Comparison of ENCODE assay signal across 10 mouse cellular contexts in the genomic region with DNA sequence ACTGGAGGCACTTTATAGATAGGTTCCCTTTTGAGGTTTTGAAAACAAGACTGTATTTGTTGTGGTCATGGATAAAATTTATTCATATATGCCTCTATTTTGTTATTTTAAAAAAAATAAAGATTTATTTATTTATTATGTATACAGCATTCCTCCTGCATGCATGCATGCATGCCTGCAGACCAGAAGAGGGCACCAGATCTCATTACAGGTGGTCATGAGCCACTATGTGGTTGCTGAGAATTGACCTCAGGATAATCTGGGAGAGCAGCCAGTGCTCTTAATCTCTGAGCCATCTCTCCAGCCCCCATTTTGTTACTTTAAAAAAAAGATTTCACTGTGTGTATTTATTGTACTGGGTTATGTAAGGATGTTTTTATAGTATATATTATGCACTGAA. TPM values are rescaled to one million over a fixed set of nuclear protein-coding genes. Genes with fewer than 3 reads are reported as not detected.
DNase-seq lines count a peak whose midpoint lies in the region; ATAC-seq and TF ChIP-seq lines count a peak whose summit lies in the region.
"Had no signal": no experiment of that assay in that cellular context is flagged by ENCODE, and none has a peak within 500 bp of the region (broad histone marks: within the 10 kb centered on the region; RNA-seq: fewer than 3 reads in every experiment).

No protein-coding gene starts in this region.

- no peak for DNase-seq in forebrain, postnatal 0 days
- DNase-seq in layer of hippocampus, adult 2 months (ENCODE audit: low spot score in 2 of 2): no peak
- no peak for DNase-seq in layer of hippocampus, postnatal 10 days (ENCODE audit: low spot score in 2 of 2)
- DNase-seq in 416B (ENCODE audit: low read depth) (peak; percentile 56), NIH3T3 (ENCODE audit: low read depth) (peak; percentile 13)
- DNase-seq in ovary, postnatal 36 days (ENCODE audit: low spot score): no peak
- DNase-seq in adrenal gland, adult 18-20 months (ENCODE audit: low spot score in 2 of 2): no peak

- no peak for ATAC-seq in forebrain, postnatal 0 days
- no peak for ATAC-seq in forebrain, embryonic 15.5 days (replicated peaks)

- no peak overlapping the region for H3K4me2 ChIP-seq in forebrain, postnatal 0 days (ENCODE audit: low read depth)
- no peak overlapping the region for H3K4me2 ChIP-seq in forebrain, embryonic 15.5 days (replicated peaks)
- H3K4me2 ChIP-seq: neural tube, embryonic 12.5 days had no signal

- no peak overlapping the region for H3K27ac ChIP-seq in forebrain, postnatal 0 days (ENCODE audit: low read depth, low read length)
- no peak overlapping the region for H3K27ac ChIP-seq in forebrain, embryonic 15.5 days (replicated peaks)
- H3K27ac ChIP-seq in layer of hippocampus, adult 2 months: no peak overlapping the region
- H3K27ac ChIP-seq: embryonic facial prominence, embryonic 10.5 days; neural tube, embryonic 12.5 days had no signal

- H3K4me3 ChIP-seq in forebrain, postnatal 0 days (ENCODE audit: low read depth, low read length): no peak overlapping the region
- H3K4me3 ChIP-seq in forebrain, embryonic 15.5 days: no peak overlapping the region
- H3K4me3 ChIP-seq in layer of hippocampus, adult 2 months: no peak overlapping the region
- H3K4me3 ChIP-seq: embryonic facial prominence, embryonic 10.5 days; neural tube, embryonic 12.5 days had no signal

- no peak overlapping the region for H3K9ac ChIP-seq in forebrain, postnatal 0 days
- no peak overlapping the region for H3K9ac ChIP-seq in forebrain, embryonic 15.5 days (replicated peaks)
- H3K9ac ChIP-seq: neural tube, embryonic 12.5 days had no signal

- TF ChIP-seq CTCF in forebrain, postnatal 0 days (IDR thresholded peaks at IDR 0.05; ENCODE audit: low read depth): peak; percentile 55
- TF ChIP-seq CTCF in layer of hippocampus, adult 2 months (conservative IDR thresholded peaks at IDR 0.05): peak; percentile 79

- no peaks in the 10 kb centered on the region for H3K9me3 ChIP-seq in forebrain, postnatal 0 days (ENCODE audit: low read length)
- no peaks in the 10 kb centered on the region for H3K9me3 ChIP-seq in forebrain, embryonic 15.5 days
- H3K9me3 ChIP-seq: embryonic facial prominence, embryonic 10.5 days had no signal

- no peaks in the 10 kb centered on the region for H3K4me1 ChIP-seq in forebrain, postnatal 0 days (ENCODE audit: insufficient read depth)
- H3K4me1 ChIP-seq in forebrain, embryonic 15.5 days: no peaks in the 10 kb centered on the region
- H3K4me1 ChIP-seq: embryonic facial prominence, embryonic 10.5 days; neural tube, embryonic 12.5 days had no signal

- H3K27me3 ChIP-seq in forebrain, postnatal 0 days (ENCODE audit: insufficient read depth, low read length): no peaks in the 10 kb centered on the region
- H3K27me3 ChIP-seq in forebrain, embryonic 15.5 days: no peaks in the 10 kb centered on the region
- H3K27me3 ChIP-seq: neural tube, embryonic 12.5 days had no signal

- no peaks in the 10 kb centered on the region for H3K36me3 ChIP-seq in forebrain, postnatal 0 days (ENCODE audit: insufficient read depth)
- no peaks in the 10 kb centered on the region for H3K36me3 ChIP-seq in forebrain, embryonic 15.5 days
- H3K36me3 ChIP-seq: embryonic facial prominence, embryonic 10.5 days; neural tube, embryonic 12.5 days had no signal

RNA-seq across cellular contexts. Expression of a gene that starts 25.5 kb away (rescaled TPM):
- total RNA-seq in forebrain, postnatal 0 days (2014; rRNA removed): 0.05 and 0.08 TPM in 2 replicates
- polyA plus RNA-seq in forebrain, postnatal 0 days (2015; fragmentation: Nextera tagmentation; extraction: Ambion mirVana): 0.06 and 0.08 TPM in 2 replicates
- 0.08 and 0.13 TPM in 2 replicates for polyA plus RNA-seq in forebrain, embryonic 15.5 days (2015; fragmentation: Nextera tagmentation; extraction: Ambion mirVana)
- total RNA-seq in layer of hippocampus, adult 2 months (2021): under 1 TPM in 1 of 2 experiments, not detected in 1; 0.05 TPM
- under 1 TPM in 1 of 2 experiments, not detected in 1; 0.11 TPM for total RNA-seq in layer of hippocampus, postnatal 10 days (2021)
- total RNA-seq in adrenal gland, adult 18-20 months (2021): under 1 TPM in 1 of 2 experiments, not detected in 1; 0.38 TPM

Comparison
In these comparisons a context has a peak if more than half of its experiments do, and no peak if none do; other contexts are left out.
1. DNase-seq: peak in 416B (single experiment) and NIH3T3 (single experiment); none in forebrain, postnatal 0 days (single experiment), layer of hippocampus, adult 2 months (0 of 2), layer of hippocampus, postnatal 10 days (0 of 2), ovary, postnatal 36 days (single experiment) and adrenal gland, adult 18-20 months (0 of 2).